In the genomic region with DNA sequence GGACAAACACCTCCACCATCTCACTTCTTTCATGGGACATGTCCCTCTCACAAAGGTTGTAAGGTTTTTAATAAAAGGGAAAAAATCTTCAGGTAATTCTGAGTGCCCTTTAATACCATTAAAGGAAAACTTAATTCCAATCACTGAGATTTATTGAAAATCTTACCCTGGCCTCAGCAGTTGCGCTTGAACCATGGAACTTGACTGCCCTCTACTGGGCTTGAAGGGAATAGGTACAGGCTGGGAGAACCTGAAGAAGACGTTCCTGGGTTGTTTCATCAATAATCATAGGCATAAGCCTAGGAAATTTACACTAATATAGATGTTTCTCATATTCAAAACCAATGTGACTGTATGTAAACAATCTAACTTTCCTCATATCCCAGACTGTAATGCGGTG, we compare ENCODE assay signal across 7 mouse cellular contexts.
DNase-seq lines count a peak whose midpoint lies in the region; ATAC-seq and TF ChIP-seq lines count a peak whose summit lies in the region.

No protein-coding gene starts in this region.

- no peak overlapping the region for H3K27ac ChIP-seq in forebrain, embryonic 16.5 days (ENCODE audit: low read length)
- no peak overlapping the region for H3K27ac ChIP-seq in lung, postnatal 0 days (ENCODE audit: low read length)

- H3K4me2 ChIP-seq in forebrain, embryonic 16.5 days (ENCODE audit: low read length), result no peak overlapping the region
- H3K4me2 ChIP-seq in lung, postnatal 0 days (replicated peaks; ENCODE audit: low read depth, low read length), result no peak overlapping the region

- H3K4me3 ChIP-seq in forebrain, embryonic 16.5 days (replicated peaks; ENCODE audit: low read length), result no peak overlapping the region
- H3K4me3 ChIP-seq in lung, postnatal 0 days (ENCODE audit: low read depth, low read length), result no peak overlapping the region

- H3K9me3 ChIP-seq in forebrain, embryonic 16.5 days (ENCODE audit: control insufficient read depth, low read length), result no peaks in the 10 kb centered on the region
- no peaks in the 10 kb centered on the region for H3K9me3 ChIP-seq in lung, postnatal 0 days (ENCODE audit: low read length)

- WGBS in forebrain, embryonic 16.5 days, result 11% methylated on average over 3 of the region's 3 CpGs
- 17% methylated on average over 3 of the region's 3 CpGs for WGBS in lung, postnatal 0 days

- peak; percentile 72 for ATAC-seq in forebrain, embryonic 16.5 days
- ATAC-seq in lung, postnatal 0 days, result no peak

- peaks cover 9% of the 10 kb centered on the region for H3K4me1 ChIP-seq in forebrain, embryonic 16.5 days (replicated peaks; ENCODE audit: control insufficient read depth, insufficient read depth, low read length)
- H3K4me1 ChIP-seq in lung, postnatal 0 days (ENCODE audit: insufficient read depth, low read depth, low read length), result no peaks in the 10 kb centered on the region

- peak; percentile 95 for TF ChIP-seq CTCF in lung, postnatal 0 days (IDR thresholded peaks at IDR 0.05)

- DNase-seq in thymus, postnatal 14 days, result peak; percentile 3
- DNase-seq in thymus, postnatal 36 days, result no peak
- peak; percentile 4 for DNase-seq in c-Kit-positive CD71-positive TER-119-negative erythroid progenitor cells, embryonic 14.5 days (ENCODE audit: low read depth)
- DNase-seq in kidney, postnatal 25 days, result peak; percentile 45 to 70
- peak; percentile 70 for DNase-seq in lung, postnatal 0 days (ENCODE audit: low spot score)
- peak; percentile 14 for DNase-seq in right cerebral cortex, postnatal 14 days

- H3K36me3 ChIP-seq in forebrain, embryonic 16.5 days (ENCODE audit: control insufficient read depth, insufficient read depth), result no peaks in the 10 kb centered on the region
- H3K36me3 ChIP-seq in lung, postnatal 0 days (ENCODE audit: insufficient read depth, low read length), result no peaks in the 10 kb centered on the region

- H3K9ac ChIP-seq in forebrain, embryonic 16.5 days (replicated peaks; ENCODE audit: low read depth, low read length), result no peak overlapping the region
- no peak overlapping the region for H3K9ac ChIP-seq in lung, postnatal 0 days (replicated peaks; ENCODE audit: low read depth)

- TF ChIP-seq EP300 in lung, postnatal 0 days (IDR thresholded peaks at IDR 0.05), result no peak

- no peaks in the 10 kb centered on the region for H3K27me3 ChIP-seq in forebrain, embryonic 16.5 days (replicated peaks; ENCODE audit: control insufficient read depth, insufficient read depth, low read length)
- no peaks in the 10 kb centered on the region for H3K27me3 ChIP-seq in lung, postnatal 0 days (replicated peaks; ENCODE audit: insufficient read depth, low read length)

Comparison
In these comparisons a context has a peak if more than half of its experiments do, and no peak if none do; other contexts are left out.
1. DNase-seq: peak in thymus, postnatal 14 days (single experiment), c-Kit-positive CD71-positive TER-119-negative erythroid progenitor cells, embryonic 14.5 days (single experiment), kidney, postnatal 25 days (2 of 2), lung, postnatal 0 days (single experiment) and right cerebral cortex, postnatal 14 days (single experiment); none in thymus, postnatal 36 days (0 of 2).